Mouse (Mus musculus): ENCODE measurements around the gene Tmem40. TPM values are rescaled to one million over a fixed set of nuclear protein-coding genes. Genes with fewer than 3 reads are reported as not detected.

The Tmem40 gene
- polyA plus RNA-seq, 1 experiment from 2014 or later, result 2.2 TPM

DNA sequence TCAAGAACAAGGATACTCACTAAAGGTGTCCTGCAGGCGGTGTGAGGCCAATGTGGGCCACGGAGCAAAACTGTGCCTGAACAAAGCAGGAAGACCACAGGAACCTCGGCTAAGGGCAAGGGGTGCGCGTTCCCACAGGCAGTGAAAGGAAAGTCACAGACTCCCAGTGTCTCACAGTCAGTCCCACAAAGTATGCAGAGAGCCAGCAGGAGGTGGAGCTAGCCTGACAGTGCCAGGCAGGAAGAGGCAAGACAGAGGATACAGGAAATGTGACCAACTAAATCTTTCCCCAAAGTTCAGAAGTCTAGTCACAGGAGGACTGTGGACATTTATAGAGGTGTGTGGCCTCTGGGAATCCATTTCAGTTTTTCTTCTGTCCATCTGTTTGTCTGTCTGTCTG is 59.3 kb downstream of the Tmem40 start:
- no peak overlapping the region for H3K4me3 ChIP-seq (ENCODE audit: low read depth, low read length)
- no peaks in the 10 kb centered on the region for H3K9me3 ChIP-seq (ENCODE audit: control insufficient read depth, low read length)
- WGBS, result 82% methylated on average over 5 of the region's 5 CpGs
- no peaks in the 10 kb centered on the region for H3K27me3 ChIP-seq (ENCODE audit: control insufficient read depth, insufficient read depth, low read length)
- H3K4me1 ChIP-seq (ENCODE audit: control insufficient read depth, insufficient read depth, low read length), result no peaks in the 10 kb centered on the region
- no peaks in the 10 kb centered on the region for H3K36me3 ChIP-seq (ENCODE audit: control insufficient read depth, insufficient read depth, low read length)
- H3K9ac ChIP-seq (ENCODE audit: low read length), result no peak overlapping the region
- no peak for ATAC-seq (ENCODE audit: insufficient number of reproducible peaks, low FRiP score, low TSS enrichment, low read depth)
- H3K4me2 ChIP-seq (ENCODE audit: low read depth, severe bottlenecking), result no peak overlapping the region
- no peak for DNase-seq (ENCODE audit: low spot score)
- no peak overlapping the region for H3K27ac ChIP-seq (replicated peaks; ENCODE audit: low read depth, low read length)

DNA sequence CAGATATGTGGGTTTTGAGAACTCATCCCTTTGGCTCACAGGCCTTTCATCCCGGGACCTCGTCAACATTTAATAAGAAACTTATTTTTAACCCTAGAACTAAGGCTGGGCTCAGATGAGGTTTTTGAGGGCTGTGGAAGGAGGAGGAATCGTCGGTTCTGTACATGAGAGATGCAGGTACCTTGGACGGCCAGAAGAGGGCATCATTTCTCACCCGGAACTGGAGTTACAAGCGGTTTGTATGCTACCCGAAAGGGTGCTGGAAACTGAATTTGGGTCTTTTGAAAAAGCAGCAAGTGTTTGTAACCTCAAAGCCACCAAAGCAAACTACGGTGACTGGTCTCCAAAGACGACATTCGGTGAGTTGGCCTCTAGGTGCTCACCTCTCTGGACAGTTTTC is 60.9 kb downstream of the Tmem40 start:
- ATAC-seq (ENCODE audit: insufficient number of reproducible peaks, low FRiP score, low TSS enrichment, low read depth), result no peak
- no peaks in the 10 kb centered on the region for H3K36me3 ChIP-seq (ENCODE audit: control insufficient read depth, insufficient read depth, low read length)
- H3K27me3 ChIP-seq (ENCODE audit: control insufficient read depth, insufficient read depth, low read length), result no peaks in the 10 kb centered on the region
- WGBS, result 48% methylated on average over 11 of the region's 11 CpGs
- no peaks in the 10 kb centered on the region for H3K9me3 ChIP-seq (ENCODE audit: control insufficient read depth, low read length)
- no peak overlapping the region for H3K4me2 ChIP-seq (ENCODE audit: low read depth, severe bottlenecking)
- H3K4me3 ChIP-seq (ENCODE audit: low read depth, low read length), result no peak overlapping the region
- H3K4me1 ChIP-seq (ENCODE audit: control insufficient read depth, insufficient read depth, low read length), result no peaks in the 10 kb centered on the region
- no peak overlapping the region for H3K27ac ChIP-seq (replicated peaks; ENCODE audit: low read depth, low read length)
- DNase-seq (ENCODE audit: low spot score), result no peak
- no peak overlapping the region for H3K9ac ChIP-seq (ENCODE audit: low read length)

DNA sequence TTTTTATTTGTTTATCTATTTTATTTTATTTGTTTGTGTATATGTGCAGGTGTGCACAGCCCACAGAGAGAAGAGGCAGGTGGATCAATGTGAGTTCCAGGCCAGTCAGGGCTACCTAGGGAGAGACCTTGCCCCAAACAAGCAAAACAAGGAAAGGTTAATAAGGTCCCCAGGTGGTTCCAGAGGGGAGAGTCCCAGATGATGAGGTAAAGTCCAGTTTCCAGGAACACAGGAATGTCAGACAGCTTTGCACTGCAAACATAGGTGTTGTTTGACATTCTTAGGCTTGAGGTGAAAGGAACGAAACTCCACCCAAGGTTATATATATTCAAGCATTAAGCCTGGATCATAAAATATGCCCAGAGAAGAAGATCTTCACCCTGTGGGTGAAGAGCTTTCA is 61.4 kb downstream of the Tmem40 start:
- DNase-seq (ENCODE audit: low spot score) (no peak), ATAC-seq (ENCODE audit: insufficient number of reproducible peaks, low FRiP score, low TSS enrichment, low read depth) (no peak)
- Histone ChIP-seq H3K27ac (replicated peaks; ENCODE audit: low read depth, low read length) (no peak overlapping the region), H3K4me1 (ENCODE audit: control insufficient read depth, insufficient read depth, low read length) (no peaks in the 10 kb centered on the region), H3K4me2 (ENCODE audit: low read depth, severe bottlenecking) (no peak overlapping the region), H3K36me3 (ENCODE audit: control insufficient read depth, insufficient read depth, low read length) (no peaks in the 10 kb centered on the region), H3K27me3 (ENCODE audit: control insufficient read depth, insufficient read depth, low read length) (no peaks in the 10 kb centered on the region), H3K9ac (ENCODE audit: low read length) (no peak overlapping the region), H3K4me3 (ENCODE audit: low read depth, low read length) (no peak overlapping the region), H3K9me3 (ENCODE audit: control insufficient read depth, low read length) (no peaks in the 10 kb centered on the region)
- 90% methylated on average over 1 of the region's 1 CpGs for WGBS

DNA sequence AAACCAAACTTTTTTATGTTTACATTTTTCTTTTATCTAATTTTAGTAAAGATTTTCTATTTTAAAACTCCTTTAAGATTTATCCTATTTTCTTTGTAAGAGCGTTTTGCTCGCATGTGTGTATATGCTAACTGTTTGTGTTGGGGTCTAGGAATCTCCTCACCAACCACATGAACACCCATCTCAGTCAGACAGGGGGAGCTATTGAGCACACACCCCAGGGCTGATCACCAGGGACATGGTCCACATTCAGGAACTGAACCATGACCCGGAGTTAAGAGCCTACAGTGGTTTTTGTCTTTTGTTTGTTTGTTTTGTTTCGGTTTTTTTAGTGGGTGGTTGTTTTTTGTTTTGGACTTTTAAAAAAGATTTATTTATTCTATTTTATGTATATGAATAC is 63.5 kb downstream of the Tmem40 start:
- ATAC-seq (ENCODE audit: insufficient number of reproducible peaks, low FRiP score, low TSS enrichment, low read depth), result no peak
- no peaks in the 10 kb centered on the region for H3K27me3 ChIP-seq (ENCODE audit: control insufficient read depth, insufficient read depth, low read length)
- no peaks in the 10 kb centered on the region for H3K9me3 ChIP-seq (ENCODE audit: control insufficient read depth, low read length)
- no peak overlapping the region for H3K4me2 ChIP-seq (ENCODE audit: low read depth, severe bottlenecking)
- WGBS, result 87% methylated on average over 4 of the region's 4 CpGs
- no peak overlapping the region for H3K9ac ChIP-seq (ENCODE audit: low read length)
- DNase-seq (ENCODE audit: low spot score), result no peak
- H3K4me3 ChIP-seq (ENCODE audit: low read depth, low read length), result no peak overlapping the region
- no peaks in the 10 kb centered on the region for H3K4me1 ChIP-seq (ENCODE audit: control insufficient read depth, insufficient read depth, low read length)
- no peaks in the 10 kb centered on the region for H3K36me3 ChIP-seq (ENCODE audit: control insufficient read depth, insufficient read depth, low read length)
- H3K27ac ChIP-seq (replicated peaks; ENCODE audit: low read depth, low read length), result no peak overlapping the region

- no peak overlapping the region for H3K27ac ChIP-seq (replicated peaks; ENCODE audit: low read depth, low read length)
- no peak for ATAC-seq (ENCODE audit: insufficient number of reproducible peaks, low FRiP score, low TSS enrichment, low read depth)
- H3K9me3 ChIP-seq (ENCODE audit: control insufficient read depth, low read length), result no peaks in the 10 kb centered on the region
- no peaks in the 10 kb centered on the region for H3K4me1 ChIP-seq (ENCODE audit: control insufficient read depth, insufficient read depth, low read length)
- H3K9ac ChIP-seq (ENCODE audit: low read length), result no peak overlapping the region
- no peak overlapping the region for H3K4me3 ChIP-seq (ENCODE audit: low read depth, low read length)
- H3K27me3 ChIP-seq (ENCODE audit: control insufficient read depth, insufficient read depth, low read length), result no peaks in the 10 kb centered on the region
- no peaks in the 10 kb centered on the region for H3K36me3 ChIP-seq (ENCODE audit: control insufficient read depth, insufficient read depth, low read length)
- no peak for DNase-seq (ENCODE audit: low spot score)
- no peak overlapping the region for H3K4me2 ChIP-seq (ENCODE audit: low read depth, severe bottlenecking)
- 80% methylated on average over 17 of the region's 17 CpGs for WGBS
Measured at GRCm38 (mm10) chr6:115697739-115698558, 64.3 kb downstream of the Tmem40 start.

GRCm38 (mm10) chr6:115696707-115697215 is 65.4 kb downstream of the Tmem40 start:
- H3K27me3 ChIP-seq (ENCODE audit: control insufficient read depth, insufficient read depth, low read length), result no peaks in the 10 kb centered on the region
- H3K4me1 ChIP-seq (ENCODE audit: control insufficient read depth, insufficient read depth, low read length), result no peaks in the 10 kb centered on the region
- no peaks in the 10 kb centered on the region for H3K36me3 ChIP-seq (ENCODE audit: control insufficient read depth, insufficient read depth, low read length)
- no peak overlapping the region for H3K4me2 ChIP-seq (ENCODE audit: low read depth, severe bottlenecking)
- 80% methylated on average over 7 of the region's 7 CpGs for WGBS
- H3K27ac ChIP-seq (replicated peaks; ENCODE audit: low read depth, low read length), result no peak overlapping the region
- H3K9ac ChIP-seq (ENCODE audit: low read length), result no peak overlapping the region
- H3K4me3 ChIP-seq (ENCODE audit: low read depth, low read length), result no peak overlapping the region
- ATAC-seq (ENCODE audit: insufficient number of reproducible peaks, low FRiP score, low TSS enrichment, low read depth) (no peak), DNase-seq (ENCODE audit: low spot score) (no peak)
- H3K9me3 ChIP-seq (ENCODE audit: control insufficient read depth, low read length), result no peaks in the 10 kb centered on the region

DNA sequence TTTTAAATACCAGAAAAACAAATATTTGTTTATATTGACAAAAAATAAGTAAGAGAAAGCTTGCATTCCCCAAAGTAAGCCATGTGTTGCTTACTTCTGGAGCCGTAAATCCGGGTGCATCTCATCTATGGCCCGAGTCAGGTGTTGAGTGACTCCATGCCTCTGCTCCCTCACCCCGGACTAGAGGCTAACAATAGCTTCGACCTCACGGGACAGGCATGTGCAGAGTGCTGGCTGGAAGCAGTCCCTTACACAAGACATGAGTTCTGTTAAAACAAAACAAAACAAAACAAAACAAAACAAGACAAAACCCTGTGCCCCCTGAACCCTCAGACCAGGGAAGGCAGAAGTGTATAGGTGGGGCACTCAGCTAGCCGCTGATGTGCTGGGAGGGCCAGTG is 67.1 kb downstream of the Tmem40 start:
- ATAC-seq (ENCODE audit: insufficient number of reproducible peaks, low FRiP score, low TSS enrichment, low read depth) (no peak), DNase-seq (ENCODE audit: low spot score) (no peak)
- Histone ChIP-seq H3K9me3 (ENCODE audit: control insufficient read depth, low read length) (no peaks in the 10 kb centered on the region), H3K27ac (replicated peaks; ENCODE audit: low read depth, low read length) (no peak overlapping the region), H3K9ac (ENCODE audit: low read length) (no peak overlapping the region), H3K4me3 (ENCODE audit: low read depth, low read length) (no peak overlapping the region), H3K4me2 (ENCODE audit: low read depth, severe bottlenecking) (no peak overlapping the region), H3K27me3 (ENCODE audit: control insufficient read depth, insufficient read depth, low read length) (no peaks in the 10 kb centered on the region), H3K4me1 (ENCODE audit: control insufficient read depth, insufficient read depth, low read length) (no peaks in the 10 kb centered on the region), H3K36me3 (ENCODE audit: control insufficient read depth, insufficient read depth, low read length) (no peaks in the 10 kb centered on the region)
- WGBS, result 56% methylated on average over 7 of the region's 7 CpGs

- DNase-seq (ENCODE audit: low spot score), result no peak
- H3K9me3 ChIP-seq (ENCODE audit: control insufficient read depth, low read length), result no peaks in the 10 kb centered on the region
- no peak overlapping the region for H3K4me3 ChIP-seq (ENCODE audit: low read depth, low read length)
- no peak for ATAC-seq (ENCODE audit: insufficient number of reproducible peaks, low FRiP score, low TSS enrichment, low read depth)
- no peak overlapping the region for H3K4me2 ChIP-seq (ENCODE audit: low read depth, severe bottlenecking)
- H3K9ac ChIP-seq (ENCODE audit: low read length), result no peak overlapping the region
- no peaks in the 10 kb centered on the region for H3K27me3 ChIP-seq (ENCODE audit: control insufficient read depth, insufficient read depth, low read length)
- WGBS, result 54% methylated on average over 9 of the region's 9 CpGs
- H3K4me1 ChIP-seq (ENCODE audit: control insufficient read depth, insufficient read depth, low read length), result no peaks in the 10 kb centered on the region
- H3K27ac ChIP-seq (replicated peaks; ENCODE audit: low read depth, low read length), result no peak overlapping the region
- no peaks in the 10 kb centered on the region for H3K36me3 ChIP-seq (ENCODE audit: control insufficient read depth, insufficient read depth, low read length)
Measured at GRCm38 (mm10) chr6:115694441-115694842, 67.8 kb downstream of the Tmem40 start.
